Mouse (Mus musculus): ENCODE measurements around the gene Hnrnpul2. TPM values are rescaled to one million over a fixed set of nuclear protein-coding genes. Genes with fewer than 3 reads are reported as not detected.

Gene Hnrnpul2
- polyA plus RNA-seq (2016; fragmentation: Nextera tagmentation; extraction: Ambion mirVana), result 4.1 and 4.5 TPM in 2 replicates

GRCm38 (mm10) chr19:8819596-8820423 lies at the start of gene Hnrnpul2:
Gene Hnrnpul2 (plus strand): TSS chr19:8820010.
- Histone ChIP-seq H3K36me3 (peaks cover 54% of the 10 kb centered on the region), H3K4me1 (replicated peaks) (peaks cover 48% of the 10 kb centered on the region), H3K4me3 (peak within 1 kb of the TSS; percentile 100), H3K9me3 (no peaks in the 10 kb centered on the region), H3K27me3 (ENCODE audit: insufficient read depth, poor library complexity, severe bottlenecking) (no peaks in the 10 kb centered on the region), H3K27ac (peak within 1 kb of the TSS; percentile 98)
- peak; percentile 98 for DNase-seq (ENCODE audit: low spot score)
- WGBS, result under 1% methylated on average over 83 of the region's 83 CpGs

- Histone ChIP-seq H3K27ac (peak within 1 kb of the TSS; percentile 98), H3K27me3 (ENCODE audit: insufficient read depth, poor library complexity, severe bottlenecking) (no peaks in the 10 kb centered on the region), H3K36me3 (peaks cover 78% of the 10 kb centered on the region), H3K9me3 (peaks cover 1% of the 10 kb centered on the region; the same call in 1 of the 2 replicates), H3K4me1 (replicated peaks) (peaks cover 41% of the 10 kb centered on the region), H3K4me3 (peak within 1 kb of the TSS; percentile 92)
- WGBS, result 21% methylated on average over 29 of the region's 29 CpGs
- peak; percentile 83 for DNase-seq (ENCODE audit: low spot score)
Observed at GRCm38 (mm10) chr19:8770567-8771270, 49.1 kb upstream of the Hnrnpul2 start, which contains the start of gene Tmem223. Gene Tmem223 (plus strand): TSS chr19:8770996.

- Histone ChIP-seq H3K9me3 (no peaks in the 10 kb centered on the region), H3K27ac (peak overlapping the region; percentile 98), H3K36me3 (peaks cover 63% of the 10 kb centered on the region), H3K27me3 (ENCODE audit: insufficient read depth, poor library complexity, severe bottlenecking) (no peaks in the 10 kb centered on the region), H3K4me1 (replicated peaks) (peaks cover 47% of the 10 kb centered on the region), H3K4me3 (peak overlapping the region; percentile 77)
- 87% methylated on average over 5 of the region's 5 CpGs for WGBS
- no peak for DNase-seq (ENCODE audit: low spot score)
Observed at GRCm38 (mm10) chr19:8772996-8773395, 46.8 kb upstream of the Hnrnpul2 start.

GRCm38 (mm10) chr19:8773409-8773808 lies 46.4 kb upstream of the Hnrnpul2 start:
- Histone ChIP-seq H3K4me3 (peak overlapping the region; percentile 77), H3K36me3 (peaks cover 63% of the 10 kb centered on the region), H3K9me3 (no peaks in the 10 kb centered on the region), H3K4me1 (replicated peaks) (peaks cover 47% of the 10 kb centered on the region), H3K27me3 (ENCODE audit: insufficient read depth, poor library complexity, severe bottlenecking) (no peaks in the 10 kb centered on the region), H3K27ac (peak overlapping the region; percentile 98)
- 59% methylated on average over 6 of the region's 6 CpGs for WGBS
- no peak for DNase-seq (ENCODE audit: low spot score)

- H3K27me3 ChIP-seq (ENCODE audit: insufficient read depth, poor library complexity, severe bottlenecking), result no peaks in the 10 kb centered on the region
- under 1% methylated on average over 68 of the region's 68 CpGs for WGBS
- DNase-seq (ENCODE audit: low spot score), result peak; percentile 97
- H3K36me3 ChIP-seq, result peaks cover 61% of the 10 kb centered on the region
- H3K4me3 ChIP-seq, result peak within 1 kb of the TSS; percentile 77
- H3K9me3 ChIP-seq, result no peaks in the 10 kb centered on the region
- H3K4me1 ChIP-seq (replicated peaks), result peaks cover 47% of the 10 kb centered on the region
- peak within 1 kb of the TSS; percentile 98 for H3K27ac ChIP-seq
Observed at GRCm38 (mm10) chr19:8774086-8774835, 45.5 kb upstream of the Hnrnpul2 start, which contains the start of gene Tmem179b. Gene Tmem179b (minus strand): TSS chr19:8774467.

GRCm38 (mm10) chr19:8774951-8775421 lies 44.8 kb upstream of the Hnrnpul2 start:
- DNase-seq (ENCODE audit: low spot score), result no peak
- peaks cover 59% of the 10 kb centered on the region for H3K36me3 ChIP-seq
- H3K27ac ChIP-seq, result peak overlapping the region; percentile 98
- H3K4me3 ChIP-seq, result peak overlapping the region; percentile 77
- 6% methylated on average over 20 of the region's 20 CpGs for WGBS
- no peaks in the 10 kb centered on the region for H3K9me3 ChIP-seq
- no peaks in the 10 kb centered on the region for H3K27me3 ChIP-seq (ENCODE audit: insufficient read depth, poor library complexity, severe bottlenecking)
- peaks cover 47% of the 10 kb centered on the region for H3K4me1 ChIP-seq (replicated peaks)

GRCm38 (mm10) chr19:8786008-8786781 lies 33.6 kb upstream of the Hnrnpul2 start, which contains the start of gene Taf6l:
Gene Taf6l (minus strand): TSS chr19:8786417.
- WGBS, result under 1% methylated on average over 32 of the region's 32 CpGs
- Histone ChIP-seq H3K4me1 (replicated peaks) (peaks cover 23% of the 10 kb centered on the region), H3K27me3 (ENCODE audit: insufficient read depth, poor library complexity, severe bottlenecking) (no peaks in the 10 kb centered on the region), H3K9me3 (no peaks in the 10 kb centered on the region), H3K36me3 (peaks cover 45% of the 10 kb centered on the region), H3K4me3 (peak within 1 kb of the TSS; percentile 84), H3K27ac (peak within 1 kb of the TSS; percentile 93)
- DNase-seq (ENCODE audit: low spot score), result peak; percentile 91

- Histone ChIP-seq H3K4me1 (replicated peaks) (peaks cover 23% of the 10 kb centered on the region), H3K27me3 (ENCODE audit: insufficient read depth, poor library complexity, severe bottlenecking) (no peaks in the 10 kb centered on the region), H3K4me3 (no peak overlapping the region), H3K9me3 (peaks cover 2% of the 10 kb centered on the region; the same call in 1 of the 2 replicates), H3K27ac (no peak overlapping the region), H3K36me3 (peaks cover 40% of the 10 kb centered on the region)
- 24% methylated on average over 3 of the region's 3 CpGs for WGBS
- peak; percentile 18 for DNase-seq (ENCODE audit: low spot score)
Observed at GRCm38 (mm10) chr19:8788521-8788920, 31.3 kb upstream of the Hnrnpul2 start.

- H3K4me1 ChIP-seq (replicated peaks), result peaks cover 23% of the 10 kb centered on the region
- no peak for DNase-seq (ENCODE audit: low spot score)
- no peak overlapping the region for H3K27ac ChIP-seq
- peaks cover 40% of the 10 kb centered on the region for H3K36me3 ChIP-seq
- peaks cover 2% of the 10 kb centered on the region; the same call in 1 of the 2 replicates for H3K9me3 ChIP-seq
- 69% methylated on average over 1 of the region's 1 CpGs for WGBS
- H3K4me3 ChIP-seq, result no peak overlapping the region
- H3K27me3 ChIP-seq (ENCODE audit: insufficient read depth, poor library complexity, severe bottlenecking), result no peaks in the 10 kb centered on the region
Observed at GRCm38 (mm10) chr19:8789171-8789570, 30.6 kb upstream of the Hnrnpul2 start.

GRCm38 (mm10) chr19:8790171-8790570 lies 29.6 kb upstream of the Hnrnpul2 start:
- no peak overlapping the region for H3K27ac ChIP-seq
- H3K9me3 ChIP-seq, result peaks cover 2% of the 10 kb centered on the region; the same call in 1 of the 2 replicates
- H3K27me3 ChIP-seq (ENCODE audit: insufficient read depth, poor library complexity, severe bottlenecking), result no peaks in the 10 kb centered on the region
- no peak for DNase-seq (ENCODE audit: low spot score)
- no peak overlapping the region for H3K4me3 ChIP-seq
- WGBS, result 84% methylated on average over 7 of the region's 7 CpGs
- H3K4me1 ChIP-seq (replicated peaks), result peaks cover 19% of the 10 kb centered on the region
- H3K36me3 ChIP-seq, result peaks cover 47% of the 10 kb centered on the region

- H3K27me3 ChIP-seq (ENCODE audit: insufficient read depth, poor library complexity, severe bottlenecking), result no peaks in the 10 kb centered on the region
- H3K27ac ChIP-seq, result peak within 1 kb of the TSS; percentile 91
- 1% methylated on average over 25 of the region's 25 CpGs for WGBS
- peak; percentile 88 for DNase-seq (ENCODE audit: low spot score)
- peaks cover 34% of the 10 kb centered on the region for H3K36me3 ChIP-seq
- H3K9me3 ChIP-seq, result peaks cover 1% of the 10 kb centered on the region; the same call in 1 of the 2 replicates
- peaks cover 29% of the 10 kb centered on the region for H3K4me1 ChIP-seq (replicated peaks)
- H3K4me3 ChIP-seq, result peak within 1 kb of the TSS; percentile 86
Observed at GRCm38 (mm10) chr19:8798264-8798946, 21.4 kb upstream of the Hnrnpul2 start, which contains the start of gene Polr2g. Gene Polr2g (minus strand): TSS chr19:8798577.

All from hindbrain, embryonic 10.5 days (tissue).